Mouse (Mus musculus) stomach, embryonic 16.5 days (tissue): ENCODE measurements around the gene Rptor. TPM values are rescaled to one million over a fixed set of nuclear protein-coding genes. Genes with fewer than 3 reads are reported as not detected.

Source experiments
- ATAC-seq: fragments of 200-750 bp; cut with Nextera tagmentation; 2 replicates; pipeline ENCODE4 v1.8.0; 2017; ENCODE audit warnings: moderate number of reproducible peaks, moderate TSS enrichment; ENCODE audit not compliant: insufficient read depth, low FRiP score
- H3K27ac ChIP-seq: fragments of 300-500 bp; sonication (generic); 2 replicates; pipeline ENCODE4 v1.5.1; 2014; ENCODE audit warnings: low read length
- H3K27me3 ChIP-seq: fragments of 300-500 bp; sonication (generic); 2 replicates; pipeline ENCODE4 v1.6.1; 2014; ENCODE audit warnings: low read length, control low read depth, mixed read lengths; ENCODE audit not compliant: control insufficient read depth, insufficient read depth
- H3K36me3 ChIP-seq: fragments of 300-500 bp; sonication (generic); 2 replicates; pipeline ENCODE4 v1.6.1; 2014; ENCODE audit warnings: low read length; ENCODE audit not compliant: control insufficient read depth, insufficient read depth
- H3K4me1 ChIP-seq: fragments of 300-500 bp; sonication (generic); 2 replicates; pipeline ENCODE4 v1.6.1; 2014; ENCODE audit warnings: low read length, control low read depth, mixed read lengths; ENCODE audit not compliant: control insufficient read depth, insufficient read depth
- H3K4me2 ChIP-seq: fragments of 300-500 bp; sonication (generic); 2 replicates; pipeline ENCODE4 v1.6.1; 2014; ENCODE audit warnings: low read depth, low read length, mixed read lengths
- H3K4me3 ChIP-seq: fragments of 300-500 bp; sonication (generic); replicated peaks from 2 replicates; pipeline ENCODE4 v1.5.1; 2014; ENCODE audit warnings: mild to moderate bottlenecking, low read length
- H3K9ac ChIP-seq: fragments of 300-500 bp; sonication (generic); 2 replicates; pipeline ENCODE4 v1.6.1; 2014; ENCODE audit warnings: low read length
- H3K9me3 ChIP-seq: fragments of 300-500 bp; sonication (generic); replicated peaks from 2 replicates; pipeline ENCODE4 v1.6.1; 2016; ENCODE audit warnings: low read length, control low read depth; ENCODE audit not compliant: control insufficient read depth
- WGBS: fragments of 180-500 bp; shearing (Covaris S2); extraction: QIAGEN DNeasy Blood & Tissue Kit; methylation state at CpG from one replicate; pipeline ENCODE4 v1.1.7; 2014; 5-methylcytosine and 5-hydroxymethylcytosine counted together
- polyA plus RNA-seq: library from polyadenylated mRNA; unstranded; fragments of >200 nt; fragmentation: Nextera tagmentation; extraction: Ambion mirVana; gene quantifications from 2 replicates; pipeline ENCODE4 v1.2.1, GENCODE M21; 2015

Gene Rptor
- polyA plus RNA-seq, 1 experiment from 2014 or later = 6.1 TPM

DNA sequence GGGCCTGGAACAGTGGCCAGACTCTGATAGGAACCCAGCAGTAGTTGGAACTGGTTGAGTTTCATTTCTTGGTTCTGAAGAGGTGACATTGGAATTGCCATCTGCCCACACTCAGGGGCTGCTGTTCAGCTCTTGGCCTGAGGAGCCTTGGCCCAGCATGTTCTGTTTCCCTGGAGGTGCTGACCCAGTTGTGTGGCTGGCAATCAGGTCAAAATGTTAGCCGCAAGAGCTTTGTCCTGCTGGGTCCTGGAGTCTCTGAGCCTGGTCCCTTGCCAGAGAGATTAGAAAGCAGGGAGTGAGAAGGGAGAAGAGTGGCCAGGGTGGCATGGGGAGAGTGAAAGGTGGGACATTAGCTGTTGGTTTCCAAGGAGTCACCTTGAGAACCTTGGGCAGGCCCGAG, 346.1 kb downstream of the Rptor start:
- Histone ChIP-seq H3K4me1 (peaks cover 44% of the 10 kb centered on the region), H3K36me3 (no peaks in the 10 kb centered on the region), H3K9ac (0 out of 2 replicates have a peak overlapping the region, but pooled peaks have one; percentile 32), H3K9me3 (no peaks in the 10 kb centered on the region), H3K27me3 (no peaks in the 10 kb centered on the region), H3K27ac (peak overlapping the region; percentile 31), H3K4me3 (no peak overlapping the region), H3K4me2 (peak overlapping the region; percentile 2; the same call in 1 of the 2 replicates)
- WGBS = 75% methylated on average over 2 of the region's 2 CpGs
- ATAC-seq = no peak

Other genes starting within 250 kb of the Rptor start
- gene Sgsh, start 247.4 kb upstream of the Rptor start, polyA plus RNA-seq = 6.7 and 7.5 TPM in 2 replicates
- gene Slc26a11, start 247.3 kb upstream of the Rptor start, polyA plus RNA-seq = 9.9 and 10.5 TPM in 2 replicates
- gene Rnf213, start 209.8 kb upstream of the Rptor start, polyA plus RNA-seq = 6.6 and 7.3 TPM in 2 replicates
- gene Endov, start 111.6 kb upstream of the Rptor start, polyA plus RNA-seq = 14.0 and 14.8 TPM in 2 replicates
- gene Nptx1, start 55.2 kb upstream of the Rptor start, polyA plus RNA-seq = 0.29 and 0.32 TPM in 2 replicates